Mouse (Mus musculus) myocyte (in vitro differentiated cells): ENCODE measurements around the gene Slc34a3.

Experiments used
- CEBPB ChIP-seq: IDR thresholded peaks from 2 replicates; pipeline ENCODE4 v1.6.1; 2011; ENCODE audit warnings: mild to moderate bottlenecking, moderate library complexity; ENCODE audit not compliant: poor library complexity, insufficient read depth, severe bottlenecking
- E2F4 ChIP-seq: IDR thresholded peaks from one replicate; pipeline ENCODE4 v1.6.1; 2011; ENCODE audit warnings: mild to moderate bottlenecking, control low read depth, moderate library complexity; ENCODE audit not compliant: insufficient read depth
- MAX ChIP-seq: IDR thresholded peaks from one replicate; pipeline ENCODE4 v1.6.1; 2011; ENCODE audit warnings: low read depth, mild to moderate bottlenecking, control low read depth
- MYOD1 ChIP-seq, 3 experiments: IDR thresholded peaks; one replicate each; pipeline ENCODE4 v1.6.1; 2011; ENCODE audit warnings: control low read depth in 2 of 3, low read depth in 2 of 3, mild to moderate bottlenecking in 2 of 3, moderate library complexity in 1 of 3; ENCODE audit not compliant: insufficient read length in 2 of 3, control insufficient read depth in 1 of 3
- MYOG ChIP-seq, 3 experiments: IDR thresholded peaks; one replicate each; pipeline ENCODE4 v1.6.1; 2011; ENCODE audit warnings: control low read depth in 2 of 3, low read depth in 2 of 3, mild to moderate bottlenecking in 2 of 3; ENCODE audit not compliant: insufficient read length in 2 of 3, control insufficient read depth in 1 of 3, insufficient read depth in 1 of 3
- POLR2A ChIP-seq: IDR thresholded peaks from one replicate; pipeline ENCODE4 v1.6.1; 2011; ENCODE audit warnings: low read depth, mild to moderate bottlenecking, control low read depth, moderate library complexity; ENCODE audit not compliant: insufficient read length
- POLR2AphosphoS2 ChIP-seq: IDR thresholded peaks from one replicate; pipeline ENCODE4 v1.6.1; 2011; ENCODE audit warnings: low read depth, control low read depth; ENCODE audit not compliant: insufficient read length
- REST ChIP-seq: IDR thresholded peaks from one replicate; pipeline ENCODE4 v1.6.1; 2011; ENCODE audit warnings: mild to moderate bottlenecking, control low read depth, moderate library complexity; ENCODE audit not compliant: insufficient read depth, insufficient read length
- SRF ChIP-seq: IDR thresholded peaks from one replicate; pipeline ENCODE4 v1.6.1; 2011; ENCODE audit warnings: low read depth; ENCODE audit not compliant: control insufficient read depth, insufficient read length
- TCF12 ChIP-seq: IDR thresholded peaks from one replicate; pipeline ENCODE4 v1.6.1; 2011; ENCODE audit warnings: mild to moderate bottlenecking, control low read depth; ENCODE audit not compliant: poor library complexity, insufficient read depth, severe bottlenecking
- TCF3 ChIP-seq: IDR thresholded peaks from one replicate; pipeline ENCODE4 v1.6.1; 2011; ENCODE audit warnings: low read depth, control low read depth; ENCODE audit not compliant: insufficient read length
- USF1 ChIP-seq: IDR thresholded peaks from one replicate; pipeline ENCODE4 v1.6.1; 2011; ENCODE audit warnings: low read depth, mild to moderate bottlenecking, control low read depth, moderate library complexity

GRCm38 (mm10) chr2:25197191-25197590 lies 37.0 kb downstream of the Slc34a3 start:
- TF ChIP-seq E2F4 (no peak), POLR2A (no peak), USF1 (no peak), TCF12 (no peak), MYOD1 (IDR thresholded peaks at IDR 0.05; ENCODE audit: control insufficient read depth in 1 of 3, insufficient read length in 2 of 3, low read depth in 2 of 3) (no peak), REST (no peak), MAX (no peak), TCF3 (no peak), CEBPB (no peak), POLR2AphosphoS2 (no peak), SRF (no peak), MYOG (IDR thresholded peaks at IDR 0.05; ENCODE audit: control insufficient read depth in 1 of 3, insufficient read depth in 1 of 3, insufficient read length in 2 of 3, low read depth in 2 of 3) (no peak)
